Mouse (Mus musculus): ENCODE measurements around the gene Cop1.

DNA sequence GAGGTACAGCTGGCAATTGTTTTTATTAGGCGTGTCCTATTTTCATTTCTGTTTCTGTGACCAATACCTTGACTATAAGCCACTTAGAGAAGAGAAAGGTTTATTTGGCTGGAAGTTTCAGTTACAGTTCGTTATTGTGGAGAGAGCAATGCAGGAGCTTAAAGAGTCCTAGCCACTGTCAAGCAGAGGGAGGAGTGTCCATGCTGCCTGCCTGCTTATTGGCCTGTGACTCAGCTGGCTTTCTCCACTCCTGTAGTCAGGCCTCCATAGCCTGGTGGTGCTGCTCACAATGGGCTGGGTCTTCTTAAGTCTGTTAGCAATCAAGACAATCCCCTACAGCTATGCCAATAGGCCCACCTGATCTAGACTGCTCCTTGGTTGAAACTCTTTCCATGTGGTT, 2.4 kb downstream of the Cop1 start:
- TF ChIP-seq EP300 (IDR thresholded peaks at IDR 0.05; ENCODE audit: low read depth in 1 of 2, low read length in 2 of 2) (no peak), CTCF (IDR thresholded peaks at IDR 0.05 in 2 of 3, conservative IDR thresholded peaks at IDR 0.05 in 1 of 3; ENCODE audit: control insufficient read depth in 1 of 3, insufficient read depth in 1 of 3, low read depth in 2 of 3, low read length in 3 of 3, poor library complexity in 1 of 3, severe bottlenecking in 1 of 3) (no peak), MYB (IDR thresholded peaks at IDR 0.05; ENCODE audit: low read depth, low read length) (no peak), MYC (IDR thresholded peaks at IDR 0.05; ENCODE audit: low read depth, low read length) (no peak), MAZ (IDR thresholded peaks at IDR 0.05; ENCODE audit: low read depth, low read length) (no peak), POLR2A (IDR thresholded peaks at IDR 0.05; ENCODE audit: control insufficient read depth in 1 of 2, insufficient read depth in 1 of 2, low read depth in 1 of 2, low read length in 2 of 2, poor library complexity in 1 of 2) (no peak), MAFK (IDR thresholded peaks at IDR 0.05; ENCODE audit: borderline replicate concordance, low read depth, low read length) (no peak), TBP (IDR thresholded peaks at IDR 0.05; ENCODE audit: low read depth, low read length) (no peak), ZKSCAN1 (IDR thresholded peaks at IDR 0.05; ENCODE audit: low read depth, low read length) (no peak), HCFC1 (IDR thresholded peaks at IDR 0.05; ENCODE audit: low read depth, low read length) (no peak), TCF12 (IDR thresholded peaks at IDR 0.05; ENCODE audit: low read depth, low read length) (no peak)

Measured in MEL (cell line).